Mouse (Mus musculus) ES-E14 (cell line): Measurements from ENCODE around the gene Abcb1b.

ENCODE experiments used
- CHD2 ChIP-seq: IDR thresholded peaks from 2 replicates; pipeline ENCODE4 v1.6.1; 2014; ENCODE audit warnings: mild to moderate bottlenecking, low read depth, low read length, inconsistent platforms
- ZC3H11A ChIP-seq: IDR thresholded peaks from 2 replicates; pipeline ENCODE4 v1.6.1; 2012; ENCODE audit warnings: low read depth, mild to moderate bottlenecking, inconsistent platforms, low read length, borderline replicate concordance

DNA sequence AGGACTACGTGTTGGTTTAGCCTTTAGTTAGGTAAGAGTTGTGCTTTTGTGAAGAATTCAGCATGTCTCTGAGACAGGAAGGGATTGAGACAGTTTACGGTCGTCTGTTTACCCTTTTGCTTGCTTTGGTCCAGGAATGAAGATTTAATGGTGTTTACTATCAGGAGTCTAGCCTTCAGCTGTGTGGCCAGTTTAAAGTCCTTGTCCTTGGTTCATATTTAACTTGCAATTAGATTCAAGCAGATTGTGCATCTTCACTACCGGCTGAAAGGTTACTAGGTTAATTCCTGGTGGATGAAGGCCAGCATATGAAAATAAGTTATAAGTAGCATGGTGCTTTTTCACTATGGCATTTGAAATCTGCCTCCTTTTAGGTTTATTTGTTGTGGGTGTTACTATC, 5.7 kb upstream of the Abcb1b start:
- TF ChIP-seq CHD2: no peak
- no peak for TF ChIP-seq ZC3H11A
